Mouse (Mus musculus) lung, adult 2 months (tissue): Measurements from ENCODE around the gene Fxr1.

Source experiments
- CTCF ChIP-seq: fragments of 200-500 bp; IDR thresholded peaks from 2 replicates; pipeline ENCODE4 v1.5.1; 2011; ENCODE audit warnings: mild to moderate bottlenecking, low read length, control low read depth; ENCODE audit not compliant: insufficient read depth
- POLR2A ChIP-seq: fragments of 200-500 bp; IDR thresholded peaks from 2 replicates; pipeline ENCODE4 v1.6.1; 2011; ENCODE audit warnings: low read depth, mild to moderate bottlenecking, control low read depth, low read length, borderline replicate concordance; ENCODE audit errors: extremely low read depth

GRCm38 (mm10) chr3:34076058-34076759 lies 56.5 kb downstream of the Fxr1 start:
- TF ChIP-seq CTCF (no peak), POLR2A (no peak)
